Mouse (Mus musculus) MEL-GATA-1-ER (cell line): ENCODE measurements around the gene Vstm4.

Experiments used
- DNase-seq: peaks from one replicate; pipeline ENCODE4 v3.0.0-alpha.2; 2012; ENCODE audit warnings: low read depth; ENCODE audit errors: extremely low read depth

The Vstm4 gene

GRCm38 (mm10) chr14:32858941-32859510, 2.5 kb downstream of the Vstm4 start:
- no peak for DNase-seq

DNA sequence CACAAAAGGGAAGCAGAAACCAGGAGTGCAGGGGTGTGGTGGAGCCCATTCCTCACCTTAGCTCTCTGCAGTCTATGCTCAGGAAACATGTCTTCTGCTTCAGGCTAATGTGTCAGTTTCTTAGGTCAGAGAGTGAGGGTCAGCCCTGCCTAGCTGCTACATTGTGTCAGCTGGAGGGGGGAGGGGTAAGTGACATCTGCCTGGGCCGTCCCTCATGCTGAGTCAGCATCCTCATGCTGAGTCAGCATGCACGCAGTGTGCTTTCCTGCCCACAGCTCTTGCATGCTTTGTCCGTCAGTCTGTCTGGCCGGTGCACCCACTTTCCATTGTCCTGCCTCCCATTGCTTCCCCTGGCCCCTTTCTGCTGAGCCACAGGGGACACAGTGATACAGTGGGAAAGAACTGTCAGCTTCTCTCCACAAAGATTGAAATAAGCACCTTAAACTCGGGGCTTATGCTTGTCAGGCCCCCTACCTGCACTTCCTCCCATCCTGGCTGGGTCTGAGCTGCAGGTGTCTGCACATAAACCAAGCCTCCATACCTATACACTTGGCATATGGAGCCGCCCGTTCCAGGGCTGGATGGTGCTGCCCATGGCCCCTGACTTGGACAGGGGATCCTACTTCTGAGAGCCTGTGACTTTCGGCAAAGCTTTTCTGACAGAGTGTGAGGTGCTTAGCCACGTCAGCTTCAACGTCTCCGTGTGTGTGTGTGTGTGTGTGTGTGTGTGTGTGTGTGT, 3.4 kb downstream of the Vstm4 start:
- DNase-seq, result no peak

DNA sequence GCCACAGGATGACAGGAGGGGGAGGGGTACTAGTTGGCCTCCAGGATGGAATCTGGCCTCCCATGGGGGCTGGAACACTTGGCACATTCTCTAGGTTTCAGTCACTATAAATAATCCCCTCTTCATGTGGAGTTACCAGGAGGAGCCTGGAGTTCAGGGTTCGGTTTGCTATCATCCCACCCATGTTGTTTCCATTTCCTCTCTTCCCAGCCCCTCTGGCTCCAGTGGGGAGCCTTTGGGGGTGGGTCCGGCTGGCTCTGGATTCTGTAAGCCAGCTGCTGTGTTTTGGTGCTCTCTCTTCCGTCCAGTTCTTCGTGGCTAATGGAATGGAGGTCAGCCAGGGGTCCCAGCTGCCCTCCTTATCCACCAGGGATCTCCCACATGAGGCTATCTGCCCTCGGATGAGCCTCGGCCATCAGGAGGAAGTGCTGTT, 4.6 kb downstream of the Vstm4 start:
- no peak for DNase-seq

GRCm38 (mm10) chr14:32861656-32862055, 5.1 kb downstream of the Vstm4 start:
- DNase-seq, result no peak

GRCm38 (mm10) chr14:32865331-32865730, 8.8 kb downstream of the Vstm4 start:
- no peak for DNase-seq

- no peak for DNase-seq
Measured at GRCm38 (mm10) chr14:32871963-32872362, 15.4 kb downstream of the Vstm4 start.

GRCm38 (mm10) chr14:32877549-32877948, 21.0 kb downstream of the Vstm4 start:
- no peak for DNase-seq

- no peak for DNase-seq
Measured at GRCm38 (mm10) chr14:32880332-32880731, 23.8 kb downstream of the Vstm4 start.

GRCm38 (mm10) chr14:32881693-32882092, 25.1 kb downstream of the Vstm4 start:
- no peak for DNase-seq

GRCm38 (mm10) chr14:32888876-32889674, 32.5 kb downstream of the Vstm4 start:
- DNase-seq, result no peak

DNA sequence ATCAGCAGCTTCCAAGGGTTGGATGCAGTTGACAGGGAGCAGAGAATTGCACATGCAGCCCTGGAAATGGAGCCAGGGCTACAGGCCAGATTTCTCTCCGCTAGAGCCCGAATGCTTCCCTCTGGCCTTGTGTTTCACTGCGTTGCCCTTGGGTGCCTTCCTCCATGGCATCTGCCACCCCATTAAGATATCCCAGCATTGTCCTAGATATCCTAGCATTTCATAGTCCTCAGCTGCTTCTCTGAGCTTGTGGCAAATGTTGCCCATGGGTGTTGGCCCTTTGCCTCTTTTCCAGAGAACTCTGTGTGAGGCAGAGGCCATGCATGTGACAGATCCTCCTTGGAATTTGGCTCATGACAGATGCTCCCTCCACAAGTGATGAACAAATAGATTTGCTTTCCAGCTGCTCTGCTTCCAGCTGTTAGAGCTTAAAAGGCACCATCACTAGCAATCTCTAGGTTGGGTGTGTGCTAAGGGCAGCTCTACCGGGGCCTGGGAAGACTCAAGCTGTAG, 37.8 kb downstream of the Vstm4 start:
- no peak for DNase-seq

GRCm38 (mm10) chr14:32894878-32895277, 38.3 kb downstream of the Vstm4 start:
- no peak for DNase-seq

DNA sequence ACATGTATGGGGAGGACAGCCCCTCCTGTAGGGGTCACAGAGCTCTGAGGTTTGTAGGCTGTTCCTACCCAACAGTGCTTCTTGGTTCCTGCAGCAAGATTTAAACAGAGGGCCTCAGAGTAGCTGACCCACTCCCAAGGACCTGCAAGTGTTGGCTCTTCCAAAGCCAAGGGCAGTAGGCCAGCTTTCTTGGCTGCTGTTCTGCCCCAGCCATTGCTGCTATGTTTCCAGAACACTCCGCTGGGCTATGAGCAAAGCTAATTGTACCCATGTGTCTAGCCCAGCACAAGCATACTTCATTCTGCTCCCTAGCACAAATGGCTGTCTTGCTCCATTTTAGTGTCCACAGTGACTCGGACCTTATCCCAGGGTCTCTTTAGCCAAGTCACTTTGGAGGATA, 40.3 kb downstream of the Vstm4 start:
- no peak for DNase-seq

DNA sequence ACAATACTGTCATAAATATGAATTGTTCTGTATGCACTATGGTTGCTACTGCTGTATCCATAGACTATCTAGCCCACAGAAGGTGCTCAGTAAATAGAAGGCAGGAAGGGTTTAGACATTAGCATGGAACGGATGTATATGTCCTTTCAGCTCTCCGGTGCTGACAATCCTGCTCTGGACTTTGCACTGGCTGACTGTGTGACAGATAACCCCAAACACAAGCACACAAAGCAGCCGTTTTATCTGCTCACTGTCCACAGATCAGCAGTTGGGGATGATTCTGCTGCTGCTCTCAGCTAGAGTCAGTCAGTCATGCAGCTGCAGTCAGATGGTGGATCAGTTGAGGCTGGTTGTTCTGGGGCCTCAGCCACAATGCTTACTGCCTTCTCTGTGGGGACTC, 46.6 kb downstream of the Vstm4 start:
- DNase-seq, result no peak

DNA sequence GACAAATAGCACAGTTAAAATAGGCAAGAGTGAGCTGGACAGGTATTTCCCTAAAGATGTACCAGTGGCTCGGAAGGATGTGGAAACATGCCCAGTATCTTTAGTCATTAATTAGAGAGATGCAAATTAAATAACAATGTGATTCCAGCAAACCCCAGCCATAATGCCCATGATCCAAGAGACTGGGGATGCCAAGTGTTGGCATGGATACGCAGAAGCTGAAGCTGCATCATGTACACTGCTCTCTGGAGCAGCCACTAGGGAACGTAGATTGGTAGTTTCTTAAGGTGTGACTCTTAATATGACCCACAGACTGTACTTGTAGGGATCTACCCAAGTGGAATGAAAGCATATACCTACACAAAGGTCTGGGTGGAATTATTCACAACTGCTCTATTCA, 50.0 kb downstream of the Vstm4 start:
- DNase-seq, result no peak

- no peak for DNase-seq
Measured at GRCm38 (mm10) chr14:32909112-32909511, 52.6 kb downstream of the Vstm4 start.

DNA sequence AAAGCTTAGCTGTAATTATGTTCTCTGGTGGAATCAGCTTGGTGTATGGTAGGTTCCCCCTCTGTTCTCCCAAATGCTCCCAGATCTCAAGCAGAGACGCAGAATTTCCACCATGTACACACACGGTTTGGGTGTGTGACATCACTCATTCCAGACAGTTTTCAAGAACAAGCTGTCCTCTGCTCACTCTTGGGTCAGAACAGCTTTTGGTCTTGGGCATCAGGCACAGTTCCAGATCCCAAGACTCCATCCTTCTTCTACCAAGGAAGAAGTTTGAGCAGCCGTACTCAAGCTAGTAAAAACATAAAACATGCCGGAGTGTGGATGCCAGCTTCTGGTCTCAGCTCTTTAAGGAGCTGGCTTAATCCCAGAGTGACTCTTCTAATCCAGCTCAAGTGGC, 54.6 kb downstream of the Vstm4 start:
- no peak for DNase-seq

GRCm38 (mm10) chr14:32915360-32915759, 58.8 kb downstream of the Vstm4 start:
- no peak for DNase-seq

- DNase-seq, result no peak
Measured at GRCm38 (mm10) chr14:32917919-32918318, 61.4 kb downstream of the Vstm4 start.

DNA sequence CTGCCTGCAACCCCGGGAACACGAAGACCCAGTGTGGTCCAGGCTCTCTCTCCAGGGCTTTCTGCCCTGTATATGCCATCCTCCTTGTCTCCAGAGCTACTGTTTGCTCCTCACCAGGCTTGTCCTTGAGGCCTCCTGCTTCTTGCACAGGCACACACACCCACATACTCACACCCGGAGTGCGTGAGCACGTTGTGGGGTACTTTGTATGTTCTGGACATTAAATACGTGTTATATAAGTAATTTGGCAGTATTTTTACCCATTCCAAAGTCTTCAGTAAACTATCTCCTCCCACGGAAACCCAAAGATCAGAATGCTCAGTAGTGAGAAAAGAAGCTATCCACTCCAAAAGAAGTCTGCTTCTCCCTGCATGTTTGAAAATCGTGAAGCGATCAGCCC, 67.3 kb downstream of the Vstm4 start:
- no peak for DNase-seq

GRCm38 (mm10) chr14:32931709-32932108, 75.2 kb downstream of the Vstm4 start:
- DNase-seq, result peak; percentile 6

- no peak for DNase-seq
Measured at GRCm38 (mm10) chr14:32932220-32932619, 75.7 kb downstream of the Vstm4 start.
